Mouse (Mus musculus): ENCODE results near the gene Hmga1. TPM values are rescaled to one million over a fixed set of nuclear protein-coding genes. Genes with fewer than 3 reads are reported as not detected.

The Hmga1 gene
- polyA plus RNA-seq, 1 experiment from 2014 or later: 821 TPM

- WGBS: 90% methylated on average over 5 of the region's 5 CpGs
- peaks cover 37% of the 10 kb centered on the region for H3K4me1 ChIP-seq
- no peak overlapping the region for H3K4me3 ChIP-seq
- peaks cover 11% of the 10 kb centered on the region; the same call in 1 of the 2 replicates for H3K27me3 ChIP-seq (ENCODE audit: poor library complexity, severe bottlenecking)
- no peak for DNase-seq (ENCODE audit: extremely low spot score, low spot score)
- no peaks in the 10 kb centered on the region for H3K9me3 ChIP-seq
- peaks cover 22% of the 10 kb centered on the region for H3K36me3 ChIP-seq (replicated peaks)
- no peak overlapping the region for H3K27ac ChIP-seq
Observed at GRCm38 (mm10) chr17:27568228-27568627, 11.9 kb downstream of the Hmga1 start.

GRCm38 (mm10) chr17:27571315-27571714, 15.0 kb downstream of the Hmga1 start:
- H3K4me1 ChIP-seq: peaks cover 9% of the 10 kb centered on the region
- no peak overlapping the region for H3K4me3 ChIP-seq
- peaks cover 7% of the 10 kb centered on the region; the same call in 1 of the 2 replicates for H3K27me3 ChIP-seq (ENCODE audit: poor library complexity, severe bottlenecking)
- DNase-seq (ENCODE audit: extremely low spot score, low spot score): no peak
- H3K9me3 ChIP-seq: no peaks in the 10 kb centered on the region
- peaks cover 40% of the 10 kb centered on the region for H3K36me3 ChIP-seq (replicated peaks)
- WGBS: 78% methylated on average over 8 of the region's 8 CpGs
- no peak overlapping the region for H3K27ac ChIP-seq

GRCm38 (mm10) chr17:27573772-27574320, 17.5 kb downstream of the Hmga1 start:
- no peaks in the 10 kb centered on the region for H3K27me3 ChIP-seq (ENCODE audit: poor library complexity, severe bottlenecking)
- H3K27ac ChIP-seq: no peak overlapping the region
- 90% methylated on average over 10 of the region's 10 CpGs for WGBS
- H3K4me3 ChIP-seq: no peak overlapping the region
- H3K9me3 ChIP-seq: no peaks in the 10 kb centered on the region
- peaks cover 63% of the 10 kb centered on the region for H3K36me3 ChIP-seq (replicated peaks)
- DNase-seq (ENCODE audit: extremely low spot score, low spot score): no peak
- H3K4me1 ChIP-seq: peaks cover 2% of the 10 kb centered on the region; the same call in 1 of the 2 replicates

GRCm38 (mm10) chr17:27574470-27575115, 18.3 kb downstream of the Hmga1 start:
- DNase-seq (ENCODE audit: extremely low spot score, low spot score): no peak
- H3K4me1 ChIP-seq: peaks cover 2% of the 10 kb centered on the region; the same call in 1 of the 2 replicates
- no peaks in the 10 kb centered on the region for H3K9me3 ChIP-seq
- H3K27ac ChIP-seq: no peak overlapping the region
- H3K4me3 ChIP-seq: no peak overlapping the region
- WGBS: 94% methylated on average over 16 of the region's 16 CpGs
- no peaks in the 10 kb centered on the region for H3K27me3 ChIP-seq (ENCODE audit: poor library complexity, severe bottlenecking)
- H3K36me3 ChIP-seq (replicated peaks): peaks cover 71% of the 10 kb centered on the region

- WGBS: 92% methylated on average over 10 of the region's 10 CpGs
- no peaks in the 10 kb centered on the region for H3K9me3 ChIP-seq
Observed at GRCm38 (mm10) chr17:27575116-27575776, 18.9 kb downstream of the Hmga1 start.

GRCm38 (mm10) chr17:27576056-27576455, 19.8 kb downstream of the Hmga1 start:
- Histone ChIP-seq H3K4me1 (peaks cover 2% of the 10 kb centered on the region; the same call in 1 of the 2 replicates), H3K27ac (no peak overlapping the region), H3K4me3 (no peak overlapping the region), H3K36me3 (replicated peaks) (peaks cover 86% of the 10 kb centered on the region), H3K9me3 (no peaks in the 10 kb centered on the region), H3K27me3 (ENCODE audit: poor library complexity, severe bottlenecking) (no peaks in the 10 kb centered on the region)
- WGBS: 92% methylated on average over 7 of the region's 7 CpGs
- DNase-seq (ENCODE audit: extremely low spot score, low spot score): no peak

More at GRCm38 (mm10) chr17:27575116-27575776, 18.9 kb downstream of the Hmga1 start:
- no peak for DNase-seq (ENCODE audit: extremely low spot score, low spot score)
- H3K4me1 ChIP-seq: peaks cover 2% of the 10 kb centered on the region; the same call in 1 of the 2 replicates
- no peaks in the 10 kb centered on the region for H3K27me3 ChIP-seq (ENCODE audit: poor library complexity, severe bottlenecking)
- no peak overlapping the region for H3K4me3 ChIP-seq
- H3K36me3 ChIP-seq (replicated peaks): peaks cover 77% of the 10 kb centered on the region
- H3K27ac ChIP-seq: no peak overlapping the region

GRCm38 (mm10) chr17:27577468-27577867, 21.2 kb downstream of the Hmga1 start:
- no peak overlapping the region for H3K4me3 ChIP-seq
- 82% methylated on average over 6 of the region's 6 CpGs for WGBS
- H3K27ac ChIP-seq: no peak overlapping the region; the same call in 1 of the 2 replicates
- H3K36me3 ChIP-seq (replicated peaks): peaks cover 96% of the 10 kb centered on the region
- H3K9me3 ChIP-seq: no peaks in the 10 kb centered on the region
- no peaks in the 10 kb centered on the region for H3K27me3 ChIP-seq (ENCODE audit: poor library complexity, severe bottlenecking)
- no peaks in the 10 kb centered on the region for H3K4me1 ChIP-seq
- DNase-seq (ENCODE audit: extremely low spot score, low spot score): no peak

GRCm38 (mm10) chr17:27578487-27578886, 22.2 kb downstream of the Hmga1 start:
- Histone ChIP-seq H3K27me3 (ENCODE audit: poor library complexity, severe bottlenecking) (no peaks in the 10 kb centered on the region), H3K27ac (no peak overlapping the region), H3K9me3 (no peaks in the 10 kb centered on the region), H3K4me1 (no peaks in the 10 kb centered on the region), H3K36me3 (replicated peaks) (peaks cover 97% of the 10 kb centered on the region), H3K4me3 (no peak overlapping the region)
- 94% methylated on average over 10 of the region's 10 CpGs for WGBS
- DNase-seq (ENCODE audit: extremely low spot score, low spot score): no peak

GRCm38 (mm10) chr17:27579816-27580215, 23.5 kb downstream of the Hmga1 start:
- H3K4me3 ChIP-seq: no peak overlapping the region
- no peaks in the 10 kb centered on the region for H3K27me3 ChIP-seq (ENCODE audit: poor library complexity, severe bottlenecking)
- peaks cover 98% of the 10 kb centered on the region for H3K36me3 ChIP-seq (replicated peaks)
- no peaks in the 10 kb centered on the region for H3K9me3 ChIP-seq
- no peak for DNase-seq (ENCODE audit: extremely low spot score, low spot score)
- H3K27ac ChIP-seq: no peak overlapping the region
- H3K4me1 ChIP-seq: no peaks in the 10 kb centered on the region
- WGBS: 95% methylated on average over 8 of the region's 8 CpGs

GRCm38 (mm10) chr17:27580392-27581068, 24.2 kb downstream of the Hmga1 start:
- H3K4me3 ChIP-seq: no peak overlapping the region
- H3K9me3 ChIP-seq: no peaks in the 10 kb centered on the region
- H3K4me1 ChIP-seq: no peaks in the 10 kb centered on the region
- no peaks in the 10 kb centered on the region for H3K27me3 ChIP-seq (ENCODE audit: poor library complexity, severe bottlenecking)
- H3K27ac ChIP-seq: no peak overlapping the region
- no peak for DNase-seq (ENCODE audit: extremely low spot score, low spot score)
- peaks cover 98% of the 10 kb centered on the region for H3K36me3 ChIP-seq (replicated peaks)
- 92% methylated on average over 20 of the region's 20 CpGs for WGBS

GRCm38 (mm10) chr17:27583185-27583894, 27.0 kb downstream of the Hmga1 start:
- Histone ChIP-seq H3K4me3 (no peak overlapping the region), H3K9me3 (no peaks in the 10 kb centered on the region), H3K27me3 (ENCODE audit: poor library complexity, severe bottlenecking) (no peaks in the 10 kb centered on the region), H3K27ac (no peak overlapping the region), H3K36me3 (replicated peaks) (peaks cover 99% of the 10 kb centered on the region), H3K4me1 (peaks cover 9% of the 10 kb centered on the region; the same call in 1 of the 2 replicates)
- WGBS: 95% methylated on average over 13 of the region's 13 CpGs
- no peak for DNase-seq (ENCODE audit: extremely low spot score, low spot score)

- Histone ChIP-seq H3K4me3 (no peak overlapping the region), H3K27me3 (ENCODE audit: poor library complexity, severe bottlenecking) (no peaks in the 10 kb centered on the region), H3K9me3 (no peaks in the 10 kb centered on the region), H3K36me3 (replicated peaks) (peaks cover 99% of the 10 kb centered on the region), H3K4me1 (peaks cover 9% of the 10 kb centered on the region; the same call in 1 of the 2 replicates), H3K27ac (no peak overlapping the region)
- no peak for DNase-seq (ENCODE audit: extremely low spot score, low spot score)
- 85% methylated on average over 9 of the region's 9 CpGs for WGBS
Observed at GRCm38 (mm10) chr17:27586661-27587060, 30.4 kb downstream of the Hmga1 start.
